Mouse (Mus musculus): ENCODE data around the gene Dgkk. TPM values are rescaled to one million over a fixed set of nuclear protein-coding genes. Genes with fewer than 3 reads are reported as not detected.
"Not testable (repeated sequence)": the region's sequence is repeated elsewhere in the genome, so short reads cannot be mapped to it uniquely, and the experiment has no call there.

Dgkk gene
- polyA plus RNA-seq (2015; fragmentation: Nextera tagmentation; extraction: Ambion mirVana) = 0.20 and 0.27 TPM in 2 replicates

DNA sequence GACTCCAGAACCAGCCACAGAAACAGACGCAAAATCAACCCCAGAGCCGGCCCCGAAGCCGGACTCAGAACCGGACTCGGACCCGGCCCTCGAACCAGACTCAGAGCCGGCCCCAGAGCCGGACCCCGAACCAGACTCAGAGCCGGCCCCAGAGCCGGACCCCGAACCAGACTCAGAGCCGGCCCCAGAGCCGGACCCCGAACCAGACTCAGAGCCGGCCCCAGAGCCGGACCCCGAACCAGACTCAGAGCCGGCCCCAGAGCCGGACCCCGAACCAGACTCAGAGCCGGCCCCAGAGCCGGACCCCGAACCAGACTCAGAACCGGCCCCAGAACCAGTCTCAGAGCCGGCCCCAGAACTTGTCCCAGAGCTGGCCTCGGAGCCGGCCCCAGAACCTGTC lies at the start of gene Dgkk:
Gene Dgkk, plus strand, starts transcription at position 301 of the 400 bp plus-strand sequence.
- WGBS = 25% methylated on average over 11 of the region's 30 CpGs
- not testable (repeated sequence) for ATAC-seq (ENCODE audit: insufficient number of reproducible peaks, low FRiP score, low TSS enrichment, low read depth)

DNA sequence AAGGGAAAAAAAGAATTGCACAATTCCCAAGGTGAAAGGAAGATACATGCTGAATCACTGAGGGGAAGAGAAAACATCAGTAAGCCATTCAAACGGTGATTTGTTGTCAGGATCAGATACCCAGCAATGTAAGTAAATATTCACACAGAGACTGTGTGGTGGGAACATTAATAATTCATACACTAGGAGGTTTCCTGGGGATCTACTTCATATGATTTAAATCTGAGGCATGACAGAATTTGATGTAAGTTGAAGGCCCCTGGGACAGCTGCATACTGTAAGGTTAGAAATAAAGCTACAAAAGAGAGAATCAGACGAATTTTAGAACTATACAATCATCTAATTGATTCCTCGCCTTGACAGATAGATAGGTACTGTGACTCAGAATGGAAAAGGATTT lies 45.1 kb upstream of the Dgkk start:
- no peaks in the 10 kb centered on the region for H3K9me3 ChIP-seq
- 70% methylated on average over 3 of the region's 3 CpGs for WGBS
- no peaks in the 10 kb centered on the region for H3K4me1 ChIP-seq
- H3K27me3 ChIP-seq = no peaks in the 10 kb centered on the region
- no peaks in the 10 kb centered on the region for H3K36me3 ChIP-seq
- ATAC-seq (ENCODE audit: insufficient number of reproducible peaks, low FRiP score, low TSS enrichment, low read depth) = no peak
- no peak overlapping the region for H3K27ac ChIP-seq
- no peak overlapping the region for H3K4me2 ChIP-seq
- H3K9ac ChIP-seq = no peak overlapping the region
- no peak overlapping the region for H3K4me3 ChIP-seq

More for the DNA sequence above, at the start of gene Dgkk:
- Histone ChIP-seq H3K4me2 (peak within 1 kb of the TSS; percentile 57), H3K27me3 (peaks cover 16% of the 10 kb centered on the region; the same call in 1 of the 2 replicates), H3K4me3 (peak within 1 kb of the TSS; percentile 33)
- H3K9me3 ChIP-seq, H3K9ac ChIP-seq, H3K27ac ChIP-seq, H3K36me3 ChIP-seq, H3K4me1 ChIP-seq: not testable (repeated sequence)

DNA sequence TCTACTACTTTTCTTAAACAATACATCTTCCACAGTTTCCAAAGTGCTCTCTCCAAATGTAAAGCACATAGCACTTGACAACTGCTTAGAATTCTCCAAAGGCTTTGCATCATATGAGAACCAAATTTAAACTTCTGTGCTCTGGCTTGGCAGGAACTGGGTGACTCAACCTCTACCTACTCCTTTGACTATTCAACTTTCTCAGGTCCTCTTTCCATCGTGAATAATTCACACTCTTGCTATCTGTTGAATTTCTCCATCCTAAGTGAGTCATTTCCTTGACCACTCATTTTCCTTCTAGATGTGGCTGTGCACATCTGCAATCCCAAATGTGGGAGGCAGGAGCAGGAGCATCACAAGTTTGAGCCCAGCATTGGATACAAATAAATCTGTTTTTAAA lies 28.4 kb upstream of the Dgkk start:
- WGBS = 60% methylated on average over 1 of the region's 1 CpGs
- Histone ChIP-seq H3K4me3 (no peak overlapping the region), H3K4me2 (no peak overlapping the region), H3K4me1 (no peaks in the 10 kb centered on the region), H3K36me3 (no peaks in the 10 kb centered on the region), H3K27ac (no peak overlapping the region), H3K9ac (no peak overlapping the region), H3K9me3 (no peaks in the 10 kb centered on the region), H3K27me3 (no peaks in the 10 kb centered on the region)
- no peak for ATAC-seq (ENCODE audit: insufficient number of reproducible peaks, low FRiP score, low TSS enrichment, low read depth)

DNA sequence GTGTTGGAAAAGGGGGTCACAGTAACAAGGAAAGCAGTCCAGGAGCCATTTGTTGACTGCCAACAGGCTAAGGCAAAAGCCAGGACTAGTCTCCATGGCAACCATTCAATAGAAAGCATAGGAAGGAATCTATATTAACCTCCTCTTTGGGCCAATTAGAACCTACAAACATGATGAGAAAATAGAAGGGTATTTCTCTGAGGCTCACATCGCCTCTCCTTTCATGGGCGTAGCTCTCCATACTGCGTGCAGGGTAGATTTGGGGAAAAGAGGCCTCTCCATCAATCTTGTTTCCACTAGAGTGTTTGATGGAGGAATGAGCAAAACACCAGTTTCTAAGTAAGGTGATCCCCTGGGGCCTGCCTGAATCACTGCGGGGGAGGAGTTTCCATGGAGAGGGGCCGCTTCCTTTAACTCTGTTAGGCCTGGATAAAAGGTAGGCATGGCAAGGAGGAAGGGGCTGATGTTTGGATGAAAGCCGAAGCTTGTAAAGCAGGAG lies 27.5 kb upstream of the Dgkk start:
- 38% methylated on average over 6 of the region's 6 CpGs for WGBS
- H3K27ac ChIP-seq = no peak overlapping the region
- H3K4me2 ChIP-seq = no peak overlapping the region
- no peaks in the 10 kb centered on the region for H3K9me3 ChIP-seq
- no peaks in the 10 kb centered on the region for H3K27me3 ChIP-seq
- H3K4me3 ChIP-seq = no peak overlapping the region
- no peak for ATAC-seq (ENCODE audit: insufficient number of reproducible peaks, low FRiP score, low TSS enrichment, low read depth)
- H3K9ac ChIP-seq = no peak overlapping the region
- no peaks in the 10 kb centered on the region for H3K4me1 ChIP-seq
- H3K36me3 ChIP-seq = no peaks in the 10 kb centered on the region

DNA sequence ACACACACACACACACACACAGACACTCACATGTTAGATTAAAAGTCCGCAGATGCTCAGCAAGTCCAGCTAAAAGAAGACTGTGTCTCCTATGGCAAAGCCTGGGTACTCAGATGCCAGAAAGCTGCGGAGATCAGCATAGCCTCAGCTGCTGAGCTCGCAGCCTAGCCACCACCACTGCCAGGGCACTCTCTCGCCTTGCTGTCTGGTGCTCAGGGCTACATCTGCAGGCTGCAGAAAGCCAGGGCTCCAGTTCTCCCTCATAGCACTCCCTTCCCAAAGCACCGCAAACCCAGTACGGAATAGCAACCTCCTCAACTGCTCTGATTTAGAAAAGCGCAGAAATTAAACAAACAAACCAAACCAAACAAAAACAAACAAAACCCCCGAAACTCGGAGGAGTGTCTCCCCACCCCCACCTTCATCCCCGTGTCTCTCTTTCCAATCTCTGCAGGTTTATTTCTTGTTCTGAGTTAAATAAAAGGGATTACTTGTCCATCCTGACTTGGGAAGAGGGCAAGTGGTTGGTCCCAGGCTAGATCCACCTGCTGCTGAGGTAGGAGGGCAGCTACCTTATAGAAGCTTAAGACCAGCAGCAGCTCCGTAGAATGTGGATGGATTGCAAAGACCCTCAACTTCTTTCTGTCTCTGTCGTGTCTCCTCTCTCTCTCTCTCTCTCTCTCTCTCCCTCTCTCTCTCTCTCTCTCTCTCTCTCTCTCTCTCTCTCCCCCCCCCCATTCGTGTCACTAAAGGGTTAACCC lies 1.4 kb upstream of the Dgkk start:
- H3K4me2 ChIP-seq = peak overlapping the region; percentile 57
- no peak overlapping the region for H3K9ac ChIP-seq
- peaks cover 16% of the 10 kb centered on the region; the same call in 1 of the 2 replicates for H3K27me3 ChIP-seq
- H3K9me3 ChIP-seq = no peaks in the 10 kb centered on the region
- no peak overlapping the region for H3K27ac ChIP-seq
- 26% methylated on average over 12 of the region's 13 CpGs for WGBS
- H3K4me1 ChIP-seq = peaks cover 4% of the 10 kb centered on the region; the same call in 1 of the 2 replicates
- H3K4me3 ChIP-seq = peak overlapping the region; percentile 33; the same call in 1 of the 2 replicates
- ATAC-seq (ENCODE audit: insufficient number of reproducible peaks, low FRiP score, low TSS enrichment, low read depth) = no peak
- H3K36me3 ChIP-seq = no peaks in the 10 kb centered on the region

DNA sequence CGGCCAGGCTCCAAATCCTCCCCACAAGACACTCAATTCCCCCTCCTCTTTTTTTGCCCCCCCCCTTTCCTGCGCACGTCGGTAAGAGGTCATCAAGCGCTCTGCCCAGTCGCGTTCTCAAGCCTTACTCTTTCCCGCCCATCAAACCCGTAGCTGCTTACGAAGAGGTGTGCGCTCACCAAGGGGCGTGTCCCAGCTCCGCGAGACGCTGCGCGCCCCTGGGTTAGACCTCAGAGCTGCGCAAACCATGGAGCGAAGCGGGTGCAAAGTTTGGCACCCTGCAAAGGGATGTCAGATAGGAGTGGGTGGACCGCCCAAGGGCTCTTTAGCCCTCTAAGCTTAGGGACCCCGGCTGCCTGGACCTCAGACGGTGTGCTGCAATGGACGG lies 862 bp upstream of the Dgkk start:
- peak overlapping the region; percentile 33 for H3K4me3 ChIP-seq
- peaks cover 4% of the 10 kb centered on the region; the same call in 1 of the 2 replicates for H3K4me1 ChIP-seq
- H3K36me3 ChIP-seq = no peaks in the 10 kb centered on the region
- no peaks in the 10 kb centered on the region for H3K9me3 ChIP-seq
- no peak overlapping the region for H3K9ac ChIP-seq
- H3K27ac ChIP-seq = no peak overlapping the region
- H3K27me3 ChIP-seq = peaks cover 16% of the 10 kb centered on the region; the same call in 1 of the 2 replicates
- 13% methylated on average over 24 of the region's 24 CpGs for WGBS
- peak; percentile 74 for ATAC-seq (ENCODE audit: insufficient number of reproducible peaks, low FRiP score, low TSS enrichment, low read depth)
- peak overlapping the region; percentile 57 for H3K4me2 ChIP-seq

DNA sequence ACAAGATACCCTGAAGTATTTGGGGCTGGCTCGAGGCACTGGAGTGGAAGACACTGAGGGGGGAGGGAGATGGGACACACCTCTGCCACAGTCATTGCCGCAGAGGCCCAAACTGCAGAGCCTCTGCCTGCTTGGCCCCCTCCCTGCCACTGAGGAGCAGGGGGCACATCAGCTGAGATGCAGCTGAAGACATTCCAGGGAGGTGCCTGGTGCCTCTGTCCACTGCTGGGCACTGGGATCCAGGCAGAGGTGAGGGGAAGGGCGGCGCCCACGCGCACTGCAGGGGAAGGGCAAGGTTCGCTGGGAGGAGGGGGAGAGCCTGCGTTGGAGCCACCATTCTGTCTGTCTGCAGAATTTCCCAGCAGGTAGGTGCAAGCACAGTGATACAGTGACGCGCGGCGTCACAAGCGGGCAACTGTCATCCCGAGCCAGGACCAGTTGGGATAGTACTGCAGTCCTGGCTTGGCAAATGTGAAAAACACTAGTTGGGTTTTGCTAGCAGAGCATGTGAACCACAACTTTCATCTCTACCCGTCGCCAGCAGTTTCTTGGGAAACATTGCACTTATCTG lies 948 bp downstream of the Dgkk start:
- Histone ChIP-seq H3K9me3 (no peaks in the 10 kb centered on the region), H3K9ac (no peak overlapping the region), H3K4me3 (0 out of 2 replicates have a peak overlapping the region, but pooled peaks have one; percentile 21), H3K27me3 (peaks cover 16% of the 10 kb centered on the region; the same call in 1 of the 2 replicates), H3K4me2 (0 out of 2 replicates have a peak overlapping the region, but pooled peaks have one; percentile 39), H3K4me1 (peaks cover 4% of the 10 kb centered on the region; the same call in 1 of the 2 replicates), H3K36me3 (no peaks in the 10 kb centered on the region), H3K27ac (no peak overlapping the region)
- ATAC-seq (ENCODE audit: insufficient number of reproducible peaks, low FRiP score, low TSS enrichment, low read depth) = no peak
- WGBS = 21% methylated on average over 16 of the region's 16 CpGs

DNA sequence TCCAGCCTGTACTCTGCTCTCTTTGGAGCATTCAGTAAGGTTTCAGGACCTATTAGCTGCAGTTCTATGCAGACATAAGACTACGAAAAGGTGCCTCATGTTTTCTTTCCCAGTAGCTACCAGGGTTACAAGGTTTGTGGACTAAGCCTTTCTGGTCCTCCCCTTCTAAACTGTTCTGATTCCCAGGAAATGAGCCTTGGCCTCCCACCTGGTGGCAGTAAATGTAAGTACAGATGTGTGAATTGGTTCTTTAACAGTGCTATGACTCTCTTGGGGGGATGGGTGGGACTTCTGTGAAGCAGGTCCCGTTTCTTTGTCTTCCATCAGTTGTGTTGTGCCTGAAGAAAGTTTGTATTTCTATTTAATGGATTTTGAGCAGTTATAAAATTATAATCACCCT lies 53.4 kb downstream of the Dgkk start:
- ATAC-seq (ENCODE audit: insufficient number of reproducible peaks, low FRiP score, low TSS enrichment, low read depth) = no peak
- no peak overlapping the region for H3K9ac ChIP-seq

DNA sequence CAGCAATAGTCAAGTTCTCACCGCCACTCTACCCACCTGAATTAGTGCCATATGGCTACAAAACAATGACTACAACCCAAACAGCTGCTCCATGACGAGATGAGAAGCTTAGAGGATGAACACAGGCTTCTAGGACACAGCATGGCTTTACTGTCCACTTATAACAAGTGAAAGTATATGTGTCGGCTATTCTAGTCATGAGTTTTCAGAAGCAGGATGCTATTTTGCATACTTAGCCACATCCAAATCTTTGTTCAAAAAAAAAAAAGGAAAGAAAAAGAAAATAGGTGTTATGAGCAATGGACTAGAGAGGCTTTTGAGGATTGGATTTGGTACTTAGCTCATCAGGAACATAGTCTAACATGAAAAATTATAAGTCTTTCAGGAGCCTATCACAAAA lies 74.4 kb downstream of the Dgkk start:
- Histone ChIP-seq H3K4me3 (no peak overlapping the region), H3K4me1 (no peaks in the 10 kb centered on the region), H3K36me3 (no peaks in the 10 kb centered on the region), H3K9ac (no peak overlapping the region), H3K9me3 (no peaks in the 10 kb centered on the region), H3K27ac (no peak overlapping the region), H3K27me3 (no peaks in the 10 kb centered on the region), H3K4me2 (no peak overlapping the region)
- 59% methylated on average over 3 of the region's 3 CpGs for WGBS
- ATAC-seq (ENCODE audit: insufficient number of reproducible peaks, low FRiP score, low TSS enrichment, low read depth) = no peak

More for the DNA sequence above, 53.4 kb downstream of the Dgkk start:
- H3K4me3 ChIP-seq = no peak overlapping the region
- no peak overlapping the region for H3K27ac ChIP-seq
- H3K27me3 ChIP-seq = no peaks in the 10 kb centered on the region
- WGBS = 24% methylated on average over 2 of the region's 2 CpGs
- H3K9me3 ChIP-seq = no peaks in the 10 kb centered on the region
- no peaks in the 10 kb centered on the region for H3K4me1 ChIP-seq
- H3K36me3 ChIP-seq = no peaks in the 10 kb centered on the region
- no peak overlapping the region for H3K4me2 ChIP-seq

DNA sequence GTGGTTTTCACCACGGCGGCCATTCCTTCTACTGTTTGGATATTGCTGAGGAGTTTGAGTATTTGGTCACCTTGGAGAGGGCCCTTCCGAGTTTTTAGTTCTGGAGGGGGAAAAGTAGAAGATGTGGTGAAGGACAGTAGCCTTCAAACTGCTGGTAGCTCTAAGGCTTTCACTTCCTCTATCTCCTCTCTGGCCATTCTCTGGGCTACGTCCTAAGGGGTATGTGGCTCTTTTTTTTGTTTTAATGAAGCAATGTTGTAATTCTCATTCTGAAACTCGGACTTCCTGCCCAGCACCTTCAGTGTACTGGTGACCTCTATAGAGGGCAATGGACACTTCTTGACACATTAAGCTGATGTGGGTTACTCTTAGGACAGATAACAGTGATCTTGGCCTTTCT lies 75.0 kb downstream of the Dgkk start:
- H3K9ac ChIP-seq = no peak overlapping the region
- H3K4me3 ChIP-seq = no peak overlapping the region
- H3K36me3 ChIP-seq = no peaks in the 10 kb centered on the region
- no peak for ATAC-seq (ENCODE audit: insufficient number of reproducible peaks, low FRiP score, low TSS enrichment, low read depth)
- 84% methylated on average over 5 of the region's 5 CpGs for WGBS
- no peaks in the 10 kb centered on the region for H3K9me3 ChIP-seq
- no peaks in the 10 kb centered on the region for H3K4me1 ChIP-seq
- no peaks in the 10 kb centered on the region for H3K27me3 ChIP-seq
- H3K27ac ChIP-seq = no peak overlapping the region
- H3K4me2 ChIP-seq = no peak overlapping the region

DNA sequence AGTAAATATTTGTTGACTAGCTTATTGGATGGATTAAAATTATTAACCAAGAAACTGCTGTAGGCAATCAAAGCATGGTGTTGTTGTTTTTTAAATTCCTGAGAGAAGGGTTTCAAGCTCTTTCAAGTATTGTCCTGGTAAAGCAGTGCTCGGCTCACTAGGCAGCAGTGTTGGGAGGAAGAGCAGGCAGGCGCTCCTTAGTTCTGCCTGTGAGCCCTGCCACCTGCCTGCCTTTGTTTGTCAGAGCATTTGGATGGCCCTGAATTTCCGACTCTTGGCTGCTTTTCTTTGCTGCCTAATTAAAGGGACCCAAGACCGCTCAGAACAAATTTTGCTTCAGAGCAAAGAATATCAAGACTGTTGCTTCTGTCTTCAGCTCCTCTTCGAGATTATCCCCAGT lies 114.8 kb downstream of the Dgkk start:
- no peaks in the 10 kb centered on the region for H3K9me3 ChIP-seq
- no peaks in the 10 kb centered on the region for H3K4me1 ChIP-seq
- no peak overlapping the region for H3K4me2 ChIP-seq
- no peak overlapping the region for H3K4me3 ChIP-seq
- H3K9ac ChIP-seq = no peak overlapping the region
- H3K36me3 ChIP-seq = no peaks in the 10 kb centered on the region
- WGBS = 48% methylated on average over 5 of the region's 5 CpGs
- H3K27me3 ChIP-seq = no peaks in the 10 kb centered on the region
- no peak for ATAC-seq (ENCODE audit: insufficient number of reproducible peaks, low FRiP score, low TSS enrichment, low read depth)
- H3K27ac ChIP-seq = no peak overlapping the region

DNA sequence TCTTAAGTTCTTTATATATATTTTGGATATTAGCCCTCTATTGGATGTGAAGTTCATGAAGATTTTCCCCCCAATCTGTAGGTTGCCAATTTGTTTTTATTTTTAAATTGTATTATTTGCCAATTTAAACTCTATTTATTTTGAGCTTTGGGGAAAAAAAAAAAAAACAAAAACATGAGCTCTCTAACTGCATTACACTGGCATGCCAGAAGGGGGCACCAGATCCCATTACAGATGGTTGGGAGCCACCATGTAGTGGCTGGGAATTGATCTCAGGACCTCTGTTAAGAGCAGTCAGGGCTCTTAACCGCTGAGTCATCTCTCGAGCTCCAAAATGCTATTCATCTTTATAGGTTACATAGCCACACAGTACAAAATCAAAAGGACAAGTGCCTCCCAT lies 131.9 kb downstream of the Dgkk start:
- WGBS = 90% methylated on average over 2 of the region's 2 CpGs
- no peaks in the 10 kb centered on the region for H3K27me3 ChIP-seq

More for the DNA sequence above, 131.9 kb downstream of the Dgkk start:
- no peak overlapping the region for H3K4me2 ChIP-seq
- no peak overlapping the region for H3K4me3 ChIP-seq
- no peaks in the 10 kb centered on the region for H3K9me3 ChIP-seq
- no peak for ATAC-seq (ENCODE audit: insufficient number of reproducible peaks, low FRiP score, low TSS enrichment, low read depth)
- no peak overlapping the region for H3K9ac ChIP-seq
- no peak overlapping the region for H3K27ac ChIP-seq
- H3K36me3 ChIP-seq = no peaks in the 10 kb centered on the region
- no peaks in the 10 kb centered on the region for H3K4me1 ChIP-seq

All from limb, embryonic 15.5 days (tissue).